Mouse (Mus musculus) Muller cell, postnatal 12 days (primary cell): ENCODE data around the gene Itgb4.
"Not testable (repeated sequence)": the region's sequence is repeated elsewhere in the genome, so short reads cannot be mapped to it uniquely, and the experiment has no call there.

Experiments
- DNase-seq: peaks from one replicate; pipeline ENCODE4 v3.0.0-alpha.2; 2015; ENCODE audit errors: inconsistent ontology term

The Itgb4 gene

DNA sequence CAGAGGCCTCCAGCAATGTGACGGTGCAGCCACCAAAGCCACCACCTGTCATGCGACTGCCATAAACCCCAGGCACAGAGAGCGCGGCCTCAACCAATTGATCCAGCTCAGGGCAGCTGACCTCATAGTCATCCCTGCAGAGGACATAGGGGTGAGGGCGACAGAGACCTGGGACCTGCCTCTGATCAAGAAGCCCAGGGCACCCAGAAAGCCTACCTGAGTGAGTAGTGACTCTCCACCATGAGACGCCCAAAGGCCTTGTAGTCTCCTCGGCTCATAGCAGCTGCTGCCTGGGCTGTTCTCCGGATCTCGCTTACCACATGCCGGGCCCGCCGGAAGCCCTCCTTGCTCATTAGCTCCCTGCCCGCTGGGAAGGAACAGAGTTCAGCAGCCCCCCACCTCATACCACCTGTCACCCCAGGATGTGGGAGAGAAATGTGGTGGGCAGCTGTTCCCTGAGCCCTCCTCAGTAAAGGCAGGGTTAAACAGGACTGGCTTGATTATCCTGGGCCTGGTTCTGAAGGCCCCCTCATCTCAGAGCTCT, 34.4 kb downstream of the Itgb4 start:
- DNase-seq: no peak

GRCm38 (mm10) chr11:116009661-116010060, 35.2 kb downstream of the Itgb4 start:
- DNase-seq: no peak

DNA sequence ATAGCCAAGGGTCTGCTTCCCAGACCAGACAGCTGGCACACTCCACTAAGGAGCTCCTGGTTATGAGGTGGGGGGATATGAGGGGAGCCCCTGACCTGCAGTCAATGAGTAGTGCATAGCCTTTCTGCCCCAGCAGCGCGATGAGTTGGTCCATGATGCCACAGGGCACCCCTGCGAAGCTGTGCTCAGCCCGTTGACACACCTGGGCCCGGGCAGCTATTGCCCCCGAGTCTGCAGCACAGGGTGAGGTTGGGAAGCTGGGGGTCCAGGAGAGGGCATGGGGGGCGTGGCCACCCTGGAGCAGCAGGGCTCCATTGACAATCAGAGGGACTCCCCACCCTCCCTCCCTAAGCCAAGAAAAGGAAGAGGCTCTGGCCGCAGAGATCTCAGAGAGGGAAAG, 35.6 kb downstream of the Itgb4 start:
- no peak for DNase-seq

DNA sequence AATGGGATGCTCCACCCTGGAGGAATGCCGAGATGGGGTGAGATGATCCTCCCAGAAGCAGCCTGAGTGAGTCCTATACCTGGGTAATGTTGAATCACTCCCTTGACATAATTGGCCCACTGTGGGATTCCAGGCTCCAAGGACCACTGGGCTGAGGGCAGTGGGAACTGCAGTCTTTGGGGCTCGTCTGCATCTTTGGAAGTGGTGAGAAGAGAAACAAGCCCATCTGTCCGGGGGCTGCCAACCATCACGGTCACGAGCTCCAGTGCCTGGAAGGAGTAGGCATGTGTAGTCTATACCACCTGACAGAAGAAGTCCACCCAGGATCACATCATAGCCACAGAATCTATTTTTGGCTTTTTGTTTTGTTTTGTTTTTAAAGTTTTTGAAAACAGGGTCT, 36.4 kb downstream of the Itgb4 start:
- no peak for DNase-seq

- DNase-seq: no peak
Measured at GRCm38 (mm10) chr11:116011529-116012261, 37.2 kb downstream of the Itgb4 start.

- DNase-seq: peak; percentile 98
Measured at GRCm38 (mm10) chr11:116012262-116012947, 37.9 kb downstream of the Itgb4 start, which contains the start of gene Galk1. Galk1 (minus strand) TSS chr11:116012719.

DNA sequence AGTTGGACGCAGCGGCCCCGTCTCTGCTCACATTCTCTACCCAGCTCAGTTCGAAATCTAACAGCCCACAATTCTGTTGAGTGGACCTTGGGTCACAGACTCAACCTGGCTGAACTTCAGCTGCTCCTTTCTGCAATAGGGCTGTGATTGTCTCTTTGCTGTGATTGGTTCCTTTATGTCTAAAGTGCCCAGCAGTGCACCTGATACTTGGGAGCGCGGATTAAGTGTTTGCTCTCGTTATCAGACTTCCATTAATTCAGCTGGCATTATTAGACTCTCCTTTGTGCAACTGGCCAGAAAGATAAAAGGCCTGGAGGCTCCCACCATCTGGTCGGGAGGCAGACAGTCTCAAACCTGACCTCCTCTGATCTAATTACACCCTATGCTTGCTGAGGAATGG, 40.3 kb downstream of the Itgb4 start:
- DNase-seq: no peak

GRCm38 (mm10) chr11:116018106-116018505, 43.6 kb downstream of the Itgb4 start:
- DNase-seq: peak; percentile 64

DNA sequence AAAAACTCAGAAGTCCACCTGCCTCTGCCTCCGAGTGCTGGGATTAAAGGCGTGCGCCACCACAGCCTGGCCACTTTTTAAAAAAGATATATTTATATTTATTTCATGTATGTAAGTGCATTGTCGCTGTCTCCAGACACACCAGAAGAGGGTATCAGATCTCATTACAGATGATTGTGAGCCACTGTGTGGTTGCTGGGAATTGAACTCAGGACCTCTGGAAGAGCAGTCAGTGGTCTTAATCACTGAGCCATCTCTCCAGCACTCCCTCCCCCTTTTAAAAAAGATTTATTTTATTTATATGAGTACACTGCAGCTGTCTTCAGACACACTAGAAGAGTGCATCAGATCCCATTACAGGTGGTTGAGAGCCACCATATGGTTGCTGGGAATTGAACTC, 44.4 kb downstream of the Itgb4 start:
- DNase-seq: not testable (repeated sequence)

GRCm38 (mm10) chr11:116019360-116019791, 44.9 kb downstream of the Itgb4 start:
- no peak for DNase-seq

- no peak for DNase-seq
Measured at GRCm38 (mm10) chr11:116019976-116020411, 45.5 kb downstream of the Itgb4 start.

- no peak for DNase-seq
Measured at GRCm38 (mm10) chr11:116020519-116020922, 46.0 kb downstream of the Itgb4 start.

- DNase-seq: no peak
Measured at GRCm38 (mm10) chr11:116021328-116022220, 47.1 kb downstream of the Itgb4 start.

DNA sequence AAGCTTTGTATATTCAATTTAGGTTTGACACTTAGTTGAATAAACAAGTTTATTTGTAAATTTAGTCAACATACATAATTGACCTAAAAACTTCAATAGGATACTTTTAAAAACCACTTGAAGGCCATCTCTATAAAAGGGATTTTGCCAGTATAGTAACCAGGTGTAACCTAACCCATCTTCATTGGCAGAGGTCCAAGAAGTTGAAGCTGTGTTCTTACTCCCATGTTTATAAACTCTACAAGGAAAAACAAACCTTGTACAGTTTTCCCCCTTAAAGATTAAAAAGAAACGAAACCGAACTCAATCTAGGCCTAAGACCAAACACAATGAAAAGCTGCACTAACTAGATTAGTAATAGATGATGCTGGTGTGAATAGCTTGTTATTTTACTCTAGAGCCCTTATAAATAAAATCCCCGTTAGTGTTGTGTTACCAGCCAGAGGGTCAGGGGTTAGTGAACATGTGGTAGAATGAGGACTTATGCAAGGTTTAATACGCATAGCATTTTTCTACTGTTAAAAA, 47.8 kb downstream of the Itgb4 start:
- DNase-seq: no peak

DNA sequence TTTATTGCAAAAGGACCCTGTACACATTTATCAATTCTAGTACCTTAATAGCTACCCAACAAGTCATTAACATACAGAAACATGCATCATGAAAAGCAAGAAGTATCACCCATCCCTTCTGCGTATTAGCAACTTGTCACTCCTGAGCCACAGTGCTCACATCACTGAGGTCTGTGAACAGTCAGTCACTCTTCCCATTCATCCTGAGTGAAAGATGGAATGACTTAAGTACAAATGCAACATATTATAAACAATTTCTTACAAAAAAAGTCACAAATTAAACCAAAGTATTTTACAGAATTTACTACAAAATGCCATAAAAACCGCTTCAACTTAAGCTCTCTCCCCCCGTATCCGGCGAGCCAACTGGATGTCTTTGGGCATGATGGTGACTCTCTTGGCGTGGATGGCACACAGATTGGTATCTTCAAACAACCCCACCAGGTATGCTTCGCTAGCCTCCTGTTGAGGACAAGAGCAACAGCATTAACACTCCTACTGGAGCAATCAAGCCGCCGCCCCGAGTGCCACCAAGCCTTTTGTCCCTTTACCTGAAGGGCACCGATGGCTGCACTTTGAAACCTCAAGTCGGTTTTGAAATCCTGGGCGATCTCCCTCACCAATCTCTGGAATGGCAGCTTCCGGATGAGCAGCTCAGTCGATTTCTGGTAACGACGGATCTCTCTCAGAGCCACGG, 48.7 kb downstream of the Itgb4 start:
- not testable (repeated sequence) for DNase-seq

- peak; percentile 97 for DNase-seq
Measured at GRCm38 (mm10) chr11:116023771-116024355, 49.4 kb downstream of the Itgb4 start.

GRCm38 (mm10) chr11:116024356-116024808, 49.9 kb downstream of the Itgb4 start:
- DNase-seq: peak; percentile 98

- DNase-seq: no peak
Measured at GRCm38 (mm10) chr11:116025056-116025845, 50.7 kb downstream of the Itgb4 start.

GRCm38 (mm10) chr11:116027756-116028155, 53.2 kb downstream of the Itgb4 start, which contains the start of gene H3f3b:
H3f3b (minus strand) TSS chr11:116027962.
- no peak for DNase-seq
